Mouse (Mus musculus): ENCODE results near the gene Dcun1d5.

DNA sequence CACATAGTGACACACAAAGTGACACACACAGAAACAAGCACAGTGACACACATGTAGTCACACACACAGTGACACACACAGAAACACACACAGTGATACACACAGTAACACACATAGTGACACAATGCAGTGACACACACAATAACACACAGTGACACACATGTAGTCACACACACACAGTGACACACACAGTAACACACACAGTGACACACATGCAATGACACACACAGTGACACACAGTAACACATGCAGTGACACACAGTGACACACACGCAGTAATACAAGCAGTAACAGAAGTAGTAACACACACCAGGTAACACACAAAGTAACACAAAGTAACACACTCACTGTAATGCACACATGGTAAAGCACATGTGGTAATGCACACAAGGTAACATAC is 54.3 kb downstream of the Dcun1d5 start:
- TF ChIP-seq CTCF (IDR thresholded peaks at IDR 0.05; ENCODE audit: extremely low read depth, insufficient read depth, insufficient read length, insufficient replicate concordance): no peak
- no peak for TF ChIP-seq POLR2A (IDR thresholded peaks at IDR 0.05; ENCODE audit: low read depth, low read length)

All from spleen, adult 2 months (tissue).